Mouse (Mus musculus): Measurements from ENCODE around the gene Hoxc6.

DNA sequence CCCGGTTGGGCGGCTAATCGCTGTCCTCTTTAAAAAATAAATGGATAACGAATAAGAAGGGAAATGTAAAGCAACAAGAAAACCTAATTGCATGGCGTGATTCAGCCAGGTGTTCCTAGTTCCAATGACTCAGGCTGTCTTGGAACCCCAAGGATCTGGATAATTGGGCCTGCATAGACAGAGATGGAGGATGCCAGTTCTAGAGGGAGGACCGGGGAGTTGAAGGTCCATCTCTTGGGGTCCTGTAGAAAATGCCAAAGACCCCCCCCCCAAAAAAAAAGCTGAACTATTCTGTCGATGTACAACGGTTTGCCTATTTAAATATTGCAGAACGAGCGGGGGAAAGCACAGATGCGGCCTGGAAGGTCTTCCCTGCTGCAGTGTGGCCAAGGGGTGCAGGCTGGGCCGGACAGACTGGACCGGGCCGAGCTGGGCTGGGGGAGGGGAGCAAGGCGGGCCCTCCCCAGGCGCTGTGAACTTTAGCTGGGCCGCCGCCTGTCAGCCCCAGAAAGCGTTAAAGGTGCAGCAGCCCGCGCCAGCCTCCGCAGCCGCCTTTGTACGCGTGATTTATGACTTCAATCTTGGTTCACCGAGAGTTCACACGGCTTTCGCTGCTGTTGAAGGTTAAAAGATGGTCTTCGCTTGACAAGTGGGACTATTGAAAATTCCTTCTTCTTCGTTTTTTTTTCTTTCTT, 63.2 kb downstream of the Hoxc6 start:
- TF ChIP-seq TAL1 (IDR thresholded peaks at IDR 0.05; ENCODE audit: low read length): no peak
- no peak for TF ChIP-seq GATA1 (IDR thresholded peaks at IDR 0.05; ENCODE audit: low read length)
